Mouse (Mus musculus) 416B (cell line): ENCODE results near the gene Madd.

Source experiments
- DNase-seq: peaks from one replicate; pipeline ENCODE4 v3.0.0; 2011; ENCODE audit warnings: low read depth

The Madd gene

DNA sequence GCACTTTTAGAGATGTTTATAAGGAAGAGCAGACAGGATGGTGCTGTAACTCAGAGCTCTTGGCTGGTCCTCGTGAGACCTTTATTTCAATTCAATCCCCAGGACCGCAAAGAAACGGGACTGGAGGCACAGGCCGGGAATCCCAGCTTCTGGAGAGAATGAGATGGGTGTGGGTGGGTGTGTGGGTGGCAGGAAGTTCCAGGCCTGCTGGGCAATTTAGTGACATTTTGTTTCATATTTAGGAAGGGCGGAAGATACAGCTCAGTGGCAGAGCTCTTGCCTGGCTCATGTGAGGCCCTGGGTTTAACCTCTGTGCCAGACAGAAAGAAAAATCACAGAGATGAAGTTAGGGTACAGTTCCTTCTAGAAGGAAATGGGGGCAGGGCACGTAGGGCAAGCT, 93.4 kb downstream of the Madd start:
- no peak for DNase-seq

DNA sequence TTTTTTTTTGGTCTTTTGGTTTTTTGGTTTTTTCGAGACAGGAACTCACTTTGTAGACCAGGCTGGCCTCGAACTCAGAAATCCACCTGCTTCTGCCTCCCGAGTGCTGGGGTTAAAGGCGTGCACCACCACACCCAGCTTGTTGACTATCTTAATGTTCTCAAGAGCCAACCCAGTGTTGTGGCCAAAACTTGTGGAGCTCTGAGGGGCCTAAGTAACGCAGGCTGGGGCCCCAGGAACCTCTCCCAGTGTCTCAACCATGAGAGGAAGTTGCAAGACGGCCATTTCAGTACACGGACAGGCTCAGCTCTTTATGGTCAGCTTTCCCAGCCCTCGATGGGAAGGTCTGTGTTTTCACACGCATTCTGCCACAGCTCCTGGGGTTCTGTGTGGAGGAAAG, 94.7 kb downstream of the Madd start:
- peak; percentile 59 for DNase-seq

DNA sequence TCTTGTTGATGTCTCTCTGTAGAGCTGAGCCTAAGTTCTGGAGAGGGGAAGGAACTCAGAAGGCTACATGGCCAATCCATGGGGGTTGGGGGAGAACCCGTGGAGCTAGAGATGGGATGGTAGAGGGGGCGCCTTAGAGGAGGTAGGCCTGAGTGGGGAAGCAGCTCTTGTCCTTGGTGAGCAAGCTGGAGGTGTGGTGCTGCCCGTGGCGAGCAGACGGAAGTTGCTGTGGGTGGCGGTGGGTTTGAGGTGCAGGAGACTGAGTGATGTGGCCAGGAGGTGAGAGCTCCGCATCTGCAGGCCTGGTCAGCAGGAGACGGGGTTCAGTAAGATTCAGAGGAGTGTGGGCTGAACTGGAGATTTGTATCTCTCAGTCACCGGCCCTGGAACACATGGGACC, 96.2 kb downstream of the Madd start:
- peak; percentile 38 for DNase-seq
